Mouse (Mus musculus): Measurements from ENCODE around the gene Ggt1.

GRCm38 (mm10) chr10:75547901-75548300 lies 13.5 kb upstream of the Ggt1 start:
- TF ChIP-seq CTCF (IDR thresholded peaks at IDR 0.05; ENCODE audit: low read depth, low read length) (no peak), POLR2A (IDR thresholded peaks at IDR 0.05; ENCODE audit: extremely low read depth, insufficient read depth, low read length) (no peak)
